Mouse (Mus musculus) E14TG2a.4 (cell line): ENCODE results near the gene Cul4a.

Source experiments
- H3K27me3 ChIP-seq: 2 replicates; pipeline ENCODE4 v1.6.1; 2014; ENCODE audit warnings: low read length, control low read depth; ENCODE audit not compliant: insufficient read depth
- H3K36me3 ChIP-seq: 2 replicates; pipeline ENCODE4 v1.6.1; 2014; ENCODE audit warnings: low read length, control low read depth; ENCODE audit not compliant: insufficient read depth
- H3K4me1 ChIP-seq: replicated peaks from 2 replicates; pipeline ENCODE4 v1.6.1; 2014; ENCODE audit warnings: low read depth, low read length, control low read depth
- H3K4me3 ChIP-seq: replicated peaks from 2 replicates; pipeline ENCODE4 v1.5.1; 2014; ENCODE audit warnings: mild to moderate bottlenecking, low read length
- H3K9me3 ChIP-seq: 2 replicates; pipeline ENCODE4 v1.6.1; 2014; ENCODE audit warnings: low read length, control low read depth
- CTCF ChIP-seq: conservative IDR thresholded peaks from 2 replicates; pipeline ENCODE4 v1.5.1; 2014; ENCODE audit warnings: low read length
- NANOG ChIP-seq: IDR thresholded peaks from 2 replicates; pipeline ENCODE4 v1.6.1; 2014; ENCODE audit warnings: borderline replicate concordance, low read length, mixed read lengths
- POU5F1 ChIP-seq: IDR thresholded peaks from 2 replicates; pipeline ENCODE4 v1.6.1; 2014; ENCODE audit warnings: low read length, borderline replicate concordance

Cul4a gene

GRCm38 (mm10) chr8:13190235-13190634 is 84.8 kb downstream of the Cul4a start:
- peak overlapping the region; percentile 43 for H3K4me3 ChIP-seq
- peaks cover 79% of the 10 kb centered on the region for H3K4me1 ChIP-seq
- no peak for TF ChIP-seq NANOG
- TF ChIP-seq CTCF, result no peak
- no peak for TF ChIP-seq POU5F1
- H3K9me3 ChIP-seq, result no peaks in the 10 kb centered on the region
- H3K36me3 ChIP-seq, result peaks cover 84% of the 10 kb centered on the region
- H3K27me3 ChIP-seq, result no peaks in the 10 kb centered on the region

GRCm38 (mm10) chr8:13194818-13195217 is 89.4 kb downstream of the Cul4a start:
- Histone ChIP-seq H3K9me3 (no peaks in the 10 kb centered on the region), H3K36me3 (peaks cover 72% of the 10 kb centered on the region), H3K4me3 (peak overlapping the region; percentile 48), H3K27me3 (no peaks in the 10 kb centered on the region), H3K4me1 (peaks cover 93% of the 10 kb centered on the region)
- no peak for TF ChIP-seq NANOG
- TF ChIP-seq POU5F1, result no peak
- no peak for TF ChIP-seq CTCF

- TF ChIP-seq NANOG, result no peak
- peaks cover 46% of the 10 kb centered on the region for H3K36me3 ChIP-seq
- H3K4me1 ChIP-seq, result peaks cover 80% of the 10 kb centered on the region
- H3K9me3 ChIP-seq, result no peaks in the 10 kb centered on the region
- H3K27me3 ChIP-seq, result no peaks in the 10 kb centered on the region
- H3K4me3 ChIP-seq, result no peak overlapping the region
Observed at GRCm38 (mm10) chr8:13197493-13197892, 92.1 kb downstream of the Cul4a start.
